Mouse (Mus musculus) limb, embryonic 14.5 days (tissue): ENCODE measurements around the gene Adgrl2. TPM values are rescaled to one million over a fixed set of nuclear protein-coding genes. Genes with fewer than 3 reads are reported as not detected.

ENCODE experiments used
- ATAC-seq: fragments of 200-750 bp; cut with Nextera tagmentation; 2 replicates; pipeline ENCODE4 v1.8.0; 2017; ENCODE audit warnings: low read depth, moderate number of reproducible peaks, moderate TSS enrichment; ENCODE audit not compliant: low FRiP score
- DNase-seq: peaks from one replicate; pipeline ENCODE4 v3.0.0-alpha.2; 2015; ENCODE audit warnings: low spot score
- H3K27ac ChIP-seq: fragments of 300-500 bp; sonication (generic); replicated peaks from 2 replicates; pipeline ENCODE4 v1.5.1; 2014; ENCODE audit warnings: low read depth, mild to moderate bottlenecking, low read length, moderate library complexity, mixed read lengths
- H3K27me3 ChIP-seq: fragments of 300-500 bp; sonication (generic); 2 replicates; pipeline ENCODE4 v1.6.1; 2014; ENCODE audit warnings: low read length, mixed read lengths; ENCODE audit not compliant: control insufficient read depth, insufficient read depth
- H3K36me3 ChIP-seq: fragments of 300-500 bp; sonication (generic); 2 replicates; pipeline ENCODE4 v1.6.1; 2014; ENCODE audit warnings: mild to moderate bottlenecking, low read length, moderate library complexity, mixed read lengths; ENCODE audit not compliant: control insufficient read depth, insufficient read depth
- H3K4me1 ChIP-seq: fragments of 300-500 bp; sonication (generic); 2 replicates; pipeline ENCODE4 v1.6.1; 2014; ENCODE audit warnings: antibody characterized with exemption, low read length, mixed read lengths; ENCODE audit not compliant: control insufficient read depth, insufficient read depth
- H3K4me2 ChIP-seq: fragments of 300-500 bp; sonication (generic); replicated peaks from 2 replicates; pipeline ENCODE4 v1.6.1; 2014; ENCODE audit warnings: low read depth, mild to moderate bottlenecking, low read length, moderate library complexity; ENCODE audit not compliant: severe bottlenecking
- H3K4me3 ChIP-seq: fragments of 300-500 bp; sonication (generic); replicated peaks from 2 replicates; pipeline ENCODE4 v1.5.1; 2014; ENCODE audit warnings: low read length
- H3K9ac ChIP-seq: fragments of 300-500 bp; sonication (generic); 2 replicates; pipeline ENCODE4 v1.6.1; 2014; ENCODE audit warnings: mild to moderate bottlenecking, low read depth, low read length, moderate library complexity; ENCODE audit not compliant: severe bottlenecking
- H3K9me3 ChIP-seq: fragments of 300-500 bp; sonication (generic); 2 replicates; pipeline ENCODE4 v1.6.1; 2016; ENCODE audit warnings: low read length; ENCODE audit not compliant: control insufficient read depth
- POLR2A ChIP-seq: fragments of 200-500 bp; IDR thresholded peaks from 2 replicates; pipeline ENCODE4 v1.8.0; 2012; ENCODE audit warnings: inconsistent platforms, mild to moderate bottlenecking, moderate library complexity, borderline replicate concordance; ENCODE audit not compliant: insufficient read depth, insufficient read length; ENCODE audit errors: extremely low read depth
- WGBS: fragments of 180-500 bp; shearing (Covaris S2); extraction: QIAGEN DNeasy Blood & Tissue Kit; methylation state at CpG from one replicate; pipeline ENCODE4 v1.1.7; 2014; 5-methylcytosine and 5-hydroxymethylcytosine counted together
- polyA plus RNA-seq, 2 experiments: library from polyadenylated mRNA; depleted of rRNA in 1 of 2; stranded (reverse) in 1 of 2; unstranded in 1 of 2; fragments of >200 nt; fragmentation: Nextera tagmentation in 1 of 2; extraction: Ambion mirVana in 1 of 2; gene quantifications; 2 replicates each; pipeline versions ENCODE4 v1.2.1 to v1.2.3; 2012 to 2014

Gene Adgrl2
- polyA plus RNA-seq, 2 experiments, result 119 to 147 TPM

GRCm38 (mm10) chr3:148828519-148828918 is 161.8 kb downstream of the Adgrl2 start:
- no peak for TF ChIP-seq POLR2A
- Histone ChIP-seq H3K4me3 (no peak overlapping the region), H3K4me1 (no peaks in the 10 kb centered on the region), H3K36me3 (peaks cover 72% of the 10 kb centered on the region), H3K27me3 (no peaks in the 10 kb centered on the region), H3K9me3 (no peaks in the 10 kb centered on the region), H3K4me2 (no peak overlapping the region), H3K27ac (no peak overlapping the region), H3K9ac (no peak overlapping the region)
- 52% methylated on average over 10 of the region's 10 CpGs for WGBS
- no peak for DNase-seq
- ATAC-seq, result no peak

GRCm38 (mm10) chr3:148823551-148823950 is 166.8 kb downstream of the Adgrl2 start:
- Histone ChIP-seq H3K36me3 (peaks cover 83% of the 10 kb centered on the region), H3K4me3 (no peak overlapping the region), H3K27ac (no peak overlapping the region), H3K4me2 (no peak overlapping the region), H3K27me3 (no peaks in the 10 kb centered on the region), H3K9ac (no peak overlapping the region), H3K4me1 (no peaks in the 10 kb centered on the region), H3K9me3 (no peaks in the 10 kb centered on the region)
- TF ChIP-seq POLR2A, result no peak
- ATAC-seq (no peak), DNase-seq (no peak)
- WGBS, result 93% methylated on average over 13 of the region's 13 CpGs

GRCm38 (mm10) chr3:148821632-148822031 is 168.7 kb downstream of the Adgrl2 start:
- no peak for ATAC-seq
- 59% methylated on average over 6 of the region's 6 CpGs for WGBS
- peaks cover 95% of the 10 kb centered on the region for H3K36me3 ChIP-seq

GRCm38 (mm10) chr3:148819323-148820046 is 170.9 kb downstream of the Adgrl2 start:
- no peaks in the 10 kb centered on the region for H3K27me3 ChIP-seq
- no peak overlapping the region for H3K9ac ChIP-seq
- H3K4me2 ChIP-seq, result no peak overlapping the region
- H3K4me1 ChIP-seq, result no peaks in the 10 kb centered on the region
- ATAC-seq (no peak), DNase-seq (no peak)
- WGBS, result 92% methylated on average over 33 of the region's 33 CpGs
- TF ChIP-seq POLR2A, result no peak
- peaks cover 88% of the 10 kb centered on the region for H3K36me3 ChIP-seq
- no peaks in the 10 kb centered on the region for H3K9me3 ChIP-seq
- H3K4me3 ChIP-seq, result no peak overlapping the region
- H3K27ac ChIP-seq, result no peak overlapping the region

More at GRCm38 (mm10) chr3:148821632-148822031, 168.7 kb downstream of the Adgrl2 start:
- Histone ChIP-seq H3K9ac (no peak overlapping the region), H3K27ac (no peak overlapping the region), H3K9me3 (no peaks in the 10 kb centered on the region), H3K4me3 (no peak overlapping the region), H3K27me3 (no peaks in the 10 kb centered on the region), H3K4me1 (no peaks in the 10 kb centered on the region), H3K4me2 (no peak overlapping the region)
- DNase-seq, result no peak
- TF ChIP-seq POLR2A, result no peak

GRCm38 (mm10) chr3:148818414-148819105 is 171.8 kb downstream of the Adgrl2 start:
- DNase-seq (no peak), ATAC-seq (no peak)
- WGBS, result 84% methylated on average over 6 of the region's 6 CpGs
- TF ChIP-seq POLR2A, result no peak
- Histone ChIP-seq H3K9ac (no peak overlapping the region), H3K4me1 (no peaks in the 10 kb centered on the region), H3K27ac (no peak overlapping the region), H3K27me3 (no peaks in the 10 kb centered on the region), H3K4me2 (no peak overlapping the region), H3K9me3 (no peaks in the 10 kb centered on the region), H3K4me3 (no peak overlapping the region), H3K36me3 (peaks cover 80% of the 10 kb centered on the region)
